Mouse (Mus musculus) hindbrain, embryonic 13.5 days (tissue): ENCODE measurements at regions not wholly inside any gene's neighbourhood (a gene's known extent, or its start where the extent isn't known, plus 50 kb on each side); places are given as distances from the start of the nearest gene placed in this dataset.

Source experiments
- ATAC-seq: fragments of 200-750 bp; cut with Nextera tagmentation; 2 replicates; pipeline ENCODE4 v1.8.0; 2017; ENCODE audit warnings: moderate TSS enrichment; ENCODE audit not compliant: low FRiP score
- H3K27ac ChIP-seq: fragments of 300-500 bp; sonication (generic); 2 replicates; pipeline ENCODE4 v1.5.1; 2015; ENCODE audit warnings: inconsistent platforms, mild to moderate bottlenecking, moderate library complexity
- H3K27me3 ChIP-seq: fragments of 300-500 bp; sonication (generic); 2 replicates; pipeline ENCODE4 v1.6.1; 2015; ENCODE audit warnings: mild to moderate bottlenecking, inconsistent platforms
- H3K36me3 ChIP-seq: fragments of 300-500 bp; sonication (generic); 2 replicates; pipeline ENCODE4 v1.6.1; 2015; ENCODE audit warnings: mild to moderate bottlenecking, inconsistent platforms
- H3K4me1 ChIP-seq: fragments of 300-500 bp; sonication (generic); replicated peaks from 2 replicates; pipeline ENCODE4 v1.6.1; 2015; ENCODE audit warnings: inconsistent platforms
- H3K4me2 ChIP-seq: fragments of 300-500 bp; sonication (generic); 2 replicates; pipeline ENCODE4 v1.6.1; 2015; ENCODE audit warnings: inconsistent platforms, mild to moderate bottlenecking, moderate library complexity
- H3K4me3 ChIP-seq: fragments of 300-500 bp; sonication (generic); 2 replicates; pipeline ENCODE4 v1.5.1; 2015; ENCODE audit warnings: mild to moderate bottlenecking, inconsistent platforms
- H3K9ac ChIP-seq: fragments of 300-500 bp; sonication (generic); 2 replicates; pipeline ENCODE4 v1.6.1; 2015; ENCODE audit warnings: mild to moderate bottlenecking, inconsistent platforms
- H3K9me3 ChIP-seq: fragments of 300-500 bp; sonication (generic); 2 replicates; pipeline ENCODE4 v1.6.1; 2016; ENCODE audit warnings: inconsistent platforms
- WGBS: fragments of 180-500 bp; shearing (Covaris S2); methylation state at CpG from one replicate; pipeline ENCODE4 v1.1.7; 2015; 5-methylcytosine and 5-hydroxymethylcytosine counted together

DNA sequence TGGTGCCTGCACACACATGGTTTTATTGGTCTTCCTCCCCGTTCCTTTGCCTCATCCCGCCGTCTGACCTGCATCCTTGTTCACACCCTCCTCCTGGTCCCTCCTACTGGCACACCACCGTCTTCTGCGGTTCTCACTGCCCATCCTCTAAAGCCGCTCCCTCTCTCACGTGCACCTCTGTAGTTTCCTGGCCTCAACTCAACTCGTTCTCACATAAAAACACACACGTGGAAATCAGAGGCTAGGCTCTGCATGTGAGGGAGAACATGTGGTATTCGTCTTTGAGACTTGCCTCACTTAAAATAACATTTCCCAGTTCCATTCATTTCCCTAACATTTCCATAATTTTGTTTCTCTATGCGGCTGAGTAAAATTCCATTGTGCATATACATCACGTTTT is 69.5 kb downstream of the Aldh8a1 start:
- Histone ChIP-seq H3K27me3 (no peaks in the 10 kb centered on the region), H3K9ac (no peak overlapping the region), H3K9me3 (no peaks in the 10 kb centered on the region), H3K4me1 (peaks cover 11% of the 10 kb centered on the region; the same call in 1 of the 2 replicates), H3K36me3 (no peaks in the 10 kb centered on the region), H3K4me3 (no peak overlapping the region), H3K27ac (no peak overlapping the region), H3K4me2 (no peak overlapping the region)
- ATAC-seq = no peak
- 81% methylated on average over 12 of the region's 12 CpGs for WGBS

DNA sequence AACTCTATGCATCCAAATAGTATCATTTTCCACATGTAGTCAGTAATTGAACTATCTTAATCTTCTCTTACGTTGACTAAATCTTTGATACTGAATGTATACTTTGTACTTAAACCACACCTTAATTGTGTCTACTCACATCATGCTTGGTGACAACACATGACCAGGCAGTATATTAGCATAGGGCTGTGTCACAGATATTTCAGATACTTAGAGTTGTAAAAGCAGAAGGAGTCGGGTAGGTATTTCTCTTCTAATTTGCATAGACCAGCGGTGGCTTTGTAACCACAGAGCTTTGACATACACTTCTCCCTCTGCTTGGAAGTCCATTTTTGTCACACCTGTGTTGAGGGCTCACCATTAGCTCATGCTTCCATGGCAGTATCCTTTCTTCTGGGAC is 71.0 kb downstream of the Aldh8a1 start:
- Histone ChIP-seq H3K4me2 (no peak overlapping the region), H3K4me1 (peaks cover 11% of the 10 kb centered on the region; the same call in 1 of the 2 replicates), H3K4me3 (no peak overlapping the region), H3K27ac (no peak overlapping the region), H3K9ac (no peak overlapping the region), H3K27me3 (no peaks in the 10 kb centered on the region), H3K9me3 (no peaks in the 10 kb centered on the region), H3K36me3 (no peaks in the 10 kb centered on the region)
- WGBS = 91% methylated on average over 3 of the region's 3 CpGs
- no peak for ATAC-seq

- H3K9me3 ChIP-seq = no peaks in the 10 kb centered on the region
- H3K27me3 ChIP-seq = 0 out of 2 replicates have a peak, but pooled peaks cover 1% of the 10 kb centered on the region
- no peak overlapping the region for H3K27ac ChIP-seq
- H3K9ac ChIP-seq = no peak overlapping the region
- H3K4me3 ChIP-seq = no peak overlapping the region
- no peak for ATAC-seq
- WGBS = 94% methylated on average over 5 of the region's 5 CpGs
- no peaks in the 10 kb centered on the region for H3K36me3 ChIP-seq
- peaks cover 6% of the 10 kb centered on the region; the same call in 1 of the 2 replicates for H3K4me1 ChIP-seq
- H3K4me2 ChIP-seq = no peak overlapping the region
These were observed 71.9 kb downstream of the Aldh8a1 start for GRCm38 (mm10) chr10:21448942-21449341.

GRCm38 (mm10) chr10:21452611-21453010 is 75.5 kb downstream of the Aldh8a1 start:
- H3K9me3 ChIP-seq = no peaks in the 10 kb centered on the region
- no peak for ATAC-seq
- peaks cover 17% of the 10 kb centered on the region for H3K4me1 ChIP-seq
- H3K4me2 ChIP-seq = no peak overlapping the region
- no peak overlapping the region for H3K4me3 ChIP-seq
- H3K36me3 ChIP-seq = no peaks in the 10 kb centered on the region
- 0 out of 2 replicates have a peak, but pooled peaks cover 2% of the 10 kb centered on the region for H3K27me3 ChIP-seq
- H3K9ac ChIP-seq = no peak overlapping the region
- no peak overlapping the region for H3K27ac ChIP-seq
- 99% methylated on average over 2 of the region's 2 CpGs for WGBS

DNA sequence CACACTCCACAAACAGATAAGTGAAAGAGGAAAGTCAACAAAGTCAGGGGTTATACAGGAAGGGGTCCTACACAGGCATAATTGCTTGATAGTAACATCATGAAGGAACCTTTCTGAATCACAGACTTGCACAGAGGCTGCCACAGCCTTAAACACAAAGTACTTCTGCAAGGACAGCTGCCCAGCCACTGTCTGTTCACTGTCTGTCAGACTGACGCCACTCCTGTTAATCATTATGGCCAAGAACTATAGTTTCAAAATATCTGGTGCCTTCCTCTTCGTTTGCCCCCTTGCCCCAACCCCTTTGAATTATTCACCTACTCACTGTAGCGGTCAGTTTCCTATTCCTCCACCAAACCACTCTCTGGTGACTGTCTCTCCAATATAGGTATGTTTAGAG is 76.4 kb downstream of the Aldh8a1 start:
- 79% methylated on average over 3 of the region's 3 CpGs for WGBS

DNA sequence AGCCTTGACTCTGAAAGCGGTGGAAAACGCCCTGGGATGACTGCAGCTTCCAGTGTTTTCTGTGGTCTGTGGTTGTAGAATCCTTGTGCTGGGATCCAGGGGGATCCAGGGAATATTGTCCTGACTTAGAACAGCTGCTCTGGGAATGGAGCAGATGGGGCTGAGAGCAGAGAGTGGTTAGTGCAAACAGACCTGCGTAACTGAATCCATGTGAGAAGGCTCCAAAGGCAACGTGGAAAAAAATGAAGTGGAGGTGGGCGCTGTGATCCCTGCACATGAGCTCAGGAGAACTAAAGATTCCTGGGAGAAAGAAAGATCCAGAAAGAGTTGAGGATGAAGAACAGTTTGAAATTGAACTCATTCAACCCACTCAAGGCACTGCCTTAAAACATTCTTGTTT is 77.1 kb downstream of the Aldh8a1 start:
- peaks cover 17% of the 10 kb centered on the region for H3K4me1 ChIP-seq
- no peaks in the 10 kb centered on the region for H3K36me3 ChIP-seq
- H3K4me3 ChIP-seq = no peak overlapping the region
- ATAC-seq = no peak
- no peak overlapping the region for H3K9ac ChIP-seq
- WGBS = 86% methylated on average over 5 of the region's 5 CpGs
- H3K27ac ChIP-seq = no peak overlapping the region
- 0 out of 2 replicates have a peak, but pooled peaks cover 2% of the 10 kb centered on the region for H3K27me3 ChIP-seq
- H3K4me2 ChIP-seq = no peak overlapping the region
- no peaks in the 10 kb centered on the region for H3K9me3 ChIP-seq

More for the DNA sequence above, 76.4 kb downstream of the Aldh8a1 start:
- H3K4me1 ChIP-seq = peaks cover 17% of the 10 kb centered on the region
- no peak overlapping the region for H3K27ac ChIP-seq
- no peaks in the 10 kb centered on the region for H3K36me3 ChIP-seq
- H3K9ac ChIP-seq = no peak overlapping the region
- ATAC-seq = no peak
- no peaks in the 10 kb centered on the region for H3K9me3 ChIP-seq
- no peak overlapping the region for H3K4me2 ChIP-seq
- no peak overlapping the region for H3K4me3 ChIP-seq
- H3K27me3 ChIP-seq = 0 out of 2 replicates have a peak, but pooled peaks cover 2% of the 10 kb centered on the region

DNA sequence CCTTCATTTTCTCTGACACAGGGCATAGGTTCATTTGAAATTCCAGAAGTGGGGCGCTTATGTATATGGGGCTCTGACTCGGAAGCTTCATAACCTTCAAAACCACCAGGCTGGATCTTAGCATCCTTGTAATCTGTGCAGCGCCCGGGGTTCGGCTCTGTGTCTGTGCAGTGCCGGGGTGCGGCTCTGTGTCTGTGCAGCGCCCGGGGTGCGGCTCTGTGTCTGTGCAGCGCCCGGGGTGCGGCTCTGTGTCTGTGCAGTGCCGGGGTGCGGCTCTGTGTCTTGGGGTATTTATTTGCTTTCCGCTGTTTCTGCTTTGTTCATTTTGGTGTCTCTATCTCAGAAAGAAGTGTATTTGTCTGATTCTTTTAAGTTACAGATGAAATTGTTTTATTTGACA is 77.7 kb downstream of the Aldh8a1 start:
- Histone ChIP-seq H3K4me1 (peaks cover 17% of the 10 kb centered on the region), H3K36me3 (no peaks in the 10 kb centered on the region), H3K27ac (peak overlapping the region; percentile 55), H3K4me2 (no peak overlapping the region), H3K9ac (no peak overlapping the region), H3K9me3 (no peaks in the 10 kb centered on the region), H3K4me3 (no peak overlapping the region), H3K27me3 (0 out of 2 replicates have a peak, but pooled peaks cover 2% of the 10 kb centered on the region)
- no peak for ATAC-seq
- WGBS = 90% methylated on average over 16 of the region's 16 CpGs

DNA sequence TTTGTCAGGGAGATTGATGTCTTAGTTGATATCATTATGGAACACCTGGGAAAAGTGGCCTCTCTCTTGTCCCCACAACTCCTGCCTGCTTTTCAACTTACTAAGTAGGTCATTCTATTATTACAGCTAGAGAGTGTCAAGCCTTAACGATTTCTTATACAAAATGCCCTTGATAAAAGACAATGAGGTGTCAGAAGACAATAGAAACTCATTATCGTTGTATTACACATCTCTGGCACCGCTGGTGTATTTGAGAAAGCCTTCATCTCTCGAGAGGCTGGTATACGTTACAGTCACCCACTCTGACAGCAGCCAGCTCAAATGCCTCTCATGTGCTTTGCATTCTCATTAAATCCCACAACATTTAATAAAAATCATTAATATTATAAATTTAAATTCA is 78.8 kb downstream of the Aldh8a1 start:
- 0 out of 2 replicates have a peak, but pooled peaks cover 2% of the 10 kb centered on the region for H3K27me3 ChIP-seq
- ATAC-seq = peak; percentile 73
- no peak overlapping the region for H3K4me3 ChIP-seq
- 26% methylated on average over 5 of the region's 5 CpGs for WGBS
- H3K9me3 ChIP-seq = no peaks in the 10 kb centered on the region
- peaks cover 22% of the 10 kb centered on the region for H3K4me1 ChIP-seq
- no peak overlapping the region for H3K9ac ChIP-seq
- H3K4me2 ChIP-seq = no peak overlapping the region
- no peaks in the 10 kb centered on the region for H3K36me3 ChIP-seq
- no peak overlapping the region; the same call in none of the 2 replicates for H3K27ac ChIP-seq

- H3K27me3 ChIP-seq = 0 out of 2 replicates have a peak, but pooled peaks cover 2% of the 10 kb centered on the region
- H3K36me3 ChIP-seq = no peaks in the 10 kb centered on the region
- 42% methylated on average over 3 of the region's 3 CpGs for WGBS
- peak overlapping the region; percentile 70 for H3K27ac ChIP-seq
- ATAC-seq = 0 out of 2 replicates have a peak, but pooled peaks have one; percentile 9
- H3K9me3 ChIP-seq = no peaks in the 10 kb centered on the region
- no peak overlapping the region for H3K4me2 ChIP-seq
- no peak overlapping the region; the same call in 1 of the 2 replicates for H3K9ac ChIP-seq
- H3K4me3 ChIP-seq = no peak overlapping the region
- H3K4me1 ChIP-seq = peaks cover 22% of the 10 kb centered on the region
These were observed 79.3 kb downstream of the Aldh8a1 start for GRCm38 (mm10) chr10:21456359-21456758.

GRCm38 (mm10) chr10:21456991-21457390 is 79.9 kb downstream of the Aldh8a1 start:
- ATAC-seq = no peak; the same call in 1 of the 2 replicates
- H3K36me3 ChIP-seq = no peaks in the 10 kb centered on the region
- peak overlapping the region; percentile 70 for H3K27ac ChIP-seq

GRCm38 (mm10) chr10:21458608-21459007 is 81.5 kb downstream of the Aldh8a1 start:
- H3K4me1 ChIP-seq = peaks cover 22% of the 10 kb centered on the region
- H3K9ac ChIP-seq = no peak overlapping the region
- no peak overlapping the region for H3K27ac ChIP-seq
- H3K27me3 ChIP-seq = 0 out of 2 replicates have a peak, but pooled peaks cover 6% of the 10 kb centered on the region
- H3K4me2 ChIP-seq = no peak overlapping the region
- no peak overlapping the region for H3K4me3 ChIP-seq
- H3K36me3 ChIP-seq = no peaks in the 10 kb centered on the region
- ATAC-seq = no peak
- H3K9me3 ChIP-seq = no peaks in the 10 kb centered on the region

More at GRCm38 (mm10) chr10:21456991-21457390, 79.9 kb downstream of the Aldh8a1 start:
- no peak overlapping the region for H3K9ac ChIP-seq
- H3K4me1 ChIP-seq = peaks cover 22% of the 10 kb centered on the region
- H3K9me3 ChIP-seq = no peaks in the 10 kb centered on the region
- H3K4me3 ChIP-seq = no peak overlapping the region
- 62% methylated on average over 6 of the region's 6 CpGs for WGBS
- H3K27me3 ChIP-seq = 0 out of 2 replicates have a peak, but pooled peaks cover 2% of the 10 kb centered on the region
- no peak overlapping the region for H3K4me2 ChIP-seq

GRCm38 (mm10) chr10:21460062-21460461 is 83.0 kb downstream of the Aldh8a1 start:
- Histone ChIP-seq H3K9me3 (no peaks in the 10 kb centered on the region), H3K4me3 (no peak overlapping the region), H3K9ac (no peak overlapping the region), H3K27ac (no peak overlapping the region), H3K4me2 (no peak overlapping the region), H3K27me3 (peaks cover 13% of the 10 kb centered on the region), H3K36me3 (no peaks in the 10 kb centered on the region), H3K4me1 (peaks cover 22% of the 10 kb centered on the region)
- WGBS = 59% methylated on average over 2 of the region's 2 CpGs
- no peak for ATAC-seq

GRCm38 (mm10) chr10:21462915-21463314 is 85.8 kb downstream of the Aldh8a1 start:
- Histone ChIP-seq H3K9ac (no peak overlapping the region), H3K4me2 (no peak overlapping the region), H3K4me1 (peaks cover 13% of the 10 kb centered on the region; the same call in 1 of the 2 replicates), H3K27me3 (peaks cover 21% of the 10 kb centered on the region), H3K27ac (no peak overlapping the region), H3K36me3 (no peaks in the 10 kb centered on the region), H3K4me3 (no peak overlapping the region), H3K9me3 (no peaks in the 10 kb centered on the region)
- ATAC-seq = no peak
- 76% methylated on average over 3 of the region's 3 CpGs for WGBS
